Mouse (Mus musculus) telencephalon, adult 2 months (tissue): ENCODE measurements around the gene Rps18.
"Not testable (repeated sequence)": the region's sequence is repeated elsewhere in the genome, so short reads cannot be mapped to it uniquely, and the experiment has no call there.

Source experiments
- DNase-seq: peaks from one replicate; pipeline ENCODE4 v3.0.0-alpha.2; 2011; ENCODE audit warnings: low read depth, low spot score

The Rps18 gene

DNA sequence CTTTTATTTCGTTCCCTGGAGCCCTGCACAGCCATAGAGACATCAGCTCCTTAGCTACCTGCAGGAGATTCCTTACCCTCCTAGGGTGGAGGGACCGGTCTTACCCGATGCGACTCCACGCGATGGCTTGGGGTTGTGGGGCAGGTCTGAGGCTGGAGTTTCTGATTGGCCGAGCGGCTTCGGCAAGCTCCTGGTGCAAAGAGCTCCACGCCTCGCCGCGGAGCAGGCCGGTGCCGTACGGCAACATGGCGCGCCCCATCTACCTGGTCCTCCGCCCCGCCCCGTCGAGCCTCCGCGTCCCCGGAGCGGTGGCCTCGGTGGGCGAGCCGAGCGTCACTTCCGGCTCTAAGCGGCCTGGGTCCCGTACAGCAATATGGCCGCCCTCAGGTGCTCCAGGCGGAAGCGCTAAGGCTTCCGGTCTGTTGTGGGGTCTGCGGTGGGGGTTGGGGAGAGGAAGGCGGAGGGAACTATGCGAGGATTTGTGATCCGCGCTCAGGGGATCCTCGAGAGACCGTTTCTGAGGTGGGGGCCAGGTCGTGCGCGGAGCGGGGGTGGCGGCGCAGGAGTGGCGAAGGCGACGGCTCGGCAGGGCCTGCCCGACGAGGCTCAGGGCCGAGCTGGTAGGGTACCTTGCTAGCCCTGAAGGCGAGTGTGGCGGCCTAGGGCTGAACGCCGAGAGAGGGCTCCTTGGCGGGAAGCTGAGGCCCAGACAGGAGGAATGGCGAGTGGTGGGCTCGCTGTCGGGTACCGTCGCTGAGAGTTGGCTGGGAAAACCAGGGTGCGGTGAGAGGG lies 46.5 kb downstream of the Rps18 start, which contains the start of gene Daxx:
Daxx (plus strand) TSS at position 338 of the 792 bp plus-strand sequence.
- peak; percentile 97 for DNase-seq

DNA sequence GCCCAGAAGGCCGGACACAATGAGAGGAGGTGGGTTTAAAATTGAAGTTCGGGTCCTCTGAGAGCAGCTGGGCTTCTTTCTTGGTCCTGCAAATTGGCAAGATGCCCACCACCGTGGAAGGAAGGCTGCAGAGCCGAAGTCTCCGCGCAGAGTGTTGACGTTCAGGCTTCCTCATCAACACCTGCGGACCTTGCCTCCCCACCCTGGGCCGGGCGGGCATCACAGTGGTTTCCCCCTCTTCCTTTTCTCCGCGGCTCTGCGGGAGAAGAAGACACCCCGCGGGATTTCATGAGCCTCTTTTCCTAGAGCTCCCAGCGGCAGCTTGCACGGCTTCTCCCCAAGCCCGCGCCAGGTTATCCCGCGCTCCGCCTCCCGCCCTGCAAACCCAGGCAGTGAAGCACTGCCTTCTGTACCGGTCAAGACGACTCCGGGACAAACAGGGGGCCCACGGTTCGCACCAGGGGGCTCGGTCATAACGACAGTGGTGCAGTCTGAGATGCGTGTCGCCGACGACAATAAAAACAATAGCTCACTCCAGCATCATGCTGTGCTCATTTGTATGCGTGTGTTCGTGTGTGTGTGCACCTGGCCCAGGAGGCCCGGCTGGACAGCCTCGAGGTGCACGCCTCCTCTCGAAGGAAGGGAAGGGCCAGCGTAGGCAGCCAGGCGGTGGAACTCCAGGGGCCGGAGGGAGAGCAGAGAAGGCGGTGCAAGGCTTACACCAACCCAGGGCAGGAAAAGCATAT lies 47.3 kb downstream of the Rps18 start:
- DNase-seq = no peak

DNA sequence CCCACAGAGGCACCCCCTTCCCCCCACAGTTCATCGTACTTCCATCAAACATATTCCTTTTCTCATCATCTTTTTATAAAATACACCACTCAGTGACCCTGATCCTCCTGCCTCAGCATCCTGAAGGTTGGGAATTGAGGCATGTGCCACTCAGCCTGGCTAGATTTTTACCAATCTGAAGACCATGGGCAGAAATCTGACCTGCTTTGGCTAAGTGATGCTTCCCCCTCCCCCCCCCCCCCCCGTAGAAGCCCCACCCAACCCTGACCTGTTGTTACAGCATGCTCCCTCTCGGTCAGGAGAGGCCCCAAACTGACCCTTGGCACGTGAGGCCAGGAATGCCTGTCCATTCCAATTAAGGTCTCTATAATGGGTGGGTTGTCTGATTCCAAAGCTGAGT lies 51.0 kb downstream of the Rps18 start, which contains the start of gene Platr17:
Platr17 (plus strand) TSS at position 301 of the 400 bp plus-strand sequence.
- DNase-seq = not testable (repeated sequence)

DNA sequence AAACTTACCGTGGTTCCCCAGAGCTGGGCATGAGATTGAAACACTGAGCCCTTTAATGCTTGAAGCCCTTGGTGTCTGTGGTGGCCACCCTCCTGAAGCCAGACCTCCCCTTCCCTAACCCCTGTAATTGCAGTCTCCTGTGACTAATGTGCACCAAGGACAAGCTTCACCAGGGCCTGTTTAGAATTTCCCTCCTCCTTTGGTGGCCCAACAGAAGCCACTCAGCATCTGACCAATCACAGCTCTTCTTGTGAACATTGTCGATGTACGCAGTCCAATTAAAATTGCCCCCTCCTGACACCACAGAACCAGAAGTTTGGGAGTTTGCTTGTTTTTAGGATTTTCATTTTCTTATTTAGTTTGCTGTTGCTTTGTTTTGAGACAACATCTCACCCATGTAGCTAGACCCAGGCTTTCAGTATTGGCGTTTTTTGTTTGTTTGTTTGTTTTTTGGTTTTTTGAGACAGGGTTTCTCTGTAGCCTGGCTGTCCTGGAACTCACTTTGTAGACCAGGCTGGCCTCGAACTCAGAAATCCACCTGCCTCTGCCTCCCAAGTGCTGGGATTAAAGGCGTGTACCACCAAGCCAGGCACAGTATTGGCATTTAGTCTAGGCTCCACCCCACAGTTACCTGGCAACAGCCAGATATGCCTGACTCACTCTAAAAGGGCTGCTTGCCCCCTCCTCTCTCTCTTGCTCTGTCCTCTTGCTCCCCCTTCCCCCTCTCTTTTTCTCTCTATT lies 51.7 kb downstream of the Rps18 start:
- DNase-seq = not testable (repeated sequence)

DNA sequence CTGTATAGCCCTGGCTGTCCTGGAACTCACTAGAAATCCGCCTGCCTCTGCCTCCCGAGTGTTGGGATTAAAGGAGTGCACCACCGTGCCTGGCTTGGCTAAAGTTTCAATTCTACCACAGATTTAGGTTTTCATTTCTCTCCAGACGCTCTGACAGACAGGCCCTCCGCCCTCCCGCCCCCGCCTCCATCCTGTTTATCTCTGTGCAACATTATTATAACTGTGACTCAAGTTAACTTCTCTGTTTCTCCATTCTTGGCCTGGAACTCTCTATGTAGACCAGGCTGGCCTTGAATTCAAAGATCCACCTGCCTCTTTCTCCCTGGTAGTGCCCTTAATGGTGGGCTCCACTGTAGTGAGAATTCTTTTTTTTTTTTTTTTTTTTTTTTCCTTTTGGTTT lies 53.3 kb downstream of the Rps18 start:
- no peak for DNase-seq

DNA sequence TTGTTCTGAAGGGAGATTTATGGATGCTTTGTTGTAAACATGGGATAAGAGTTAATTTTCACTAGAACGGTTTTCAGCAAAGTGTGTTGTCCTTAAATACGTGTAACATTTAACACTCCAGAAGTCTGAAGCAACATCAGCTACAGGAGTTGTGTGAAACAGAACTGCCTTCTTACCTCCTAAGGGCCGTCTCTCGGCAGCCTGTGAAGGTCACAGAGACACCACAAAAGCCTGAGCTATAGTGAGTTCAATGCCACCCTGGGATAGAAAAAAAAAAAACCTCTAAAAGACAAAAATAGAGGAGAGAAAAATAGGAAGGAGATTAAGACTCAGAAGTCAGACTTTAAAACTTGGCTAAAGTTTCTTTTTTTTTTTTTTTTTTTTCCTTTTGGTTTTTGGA lies 53.7 kb downstream of the Rps18 start:
- DNase-seq = no peak
